Mouse (Mus musculus): Measurements from ENCODE around the gene Rsl1d1. TPM values are rescaled to one million over a fixed set of nuclear protein-coding genes. Genes with fewer than 3 reads are reported as not detected.

Rsl1d1 gene
- 10 to 100 TPM; 70.7 to 71.9 (median 71.3) TPM for total RNA-seq (2022)

DNA sequence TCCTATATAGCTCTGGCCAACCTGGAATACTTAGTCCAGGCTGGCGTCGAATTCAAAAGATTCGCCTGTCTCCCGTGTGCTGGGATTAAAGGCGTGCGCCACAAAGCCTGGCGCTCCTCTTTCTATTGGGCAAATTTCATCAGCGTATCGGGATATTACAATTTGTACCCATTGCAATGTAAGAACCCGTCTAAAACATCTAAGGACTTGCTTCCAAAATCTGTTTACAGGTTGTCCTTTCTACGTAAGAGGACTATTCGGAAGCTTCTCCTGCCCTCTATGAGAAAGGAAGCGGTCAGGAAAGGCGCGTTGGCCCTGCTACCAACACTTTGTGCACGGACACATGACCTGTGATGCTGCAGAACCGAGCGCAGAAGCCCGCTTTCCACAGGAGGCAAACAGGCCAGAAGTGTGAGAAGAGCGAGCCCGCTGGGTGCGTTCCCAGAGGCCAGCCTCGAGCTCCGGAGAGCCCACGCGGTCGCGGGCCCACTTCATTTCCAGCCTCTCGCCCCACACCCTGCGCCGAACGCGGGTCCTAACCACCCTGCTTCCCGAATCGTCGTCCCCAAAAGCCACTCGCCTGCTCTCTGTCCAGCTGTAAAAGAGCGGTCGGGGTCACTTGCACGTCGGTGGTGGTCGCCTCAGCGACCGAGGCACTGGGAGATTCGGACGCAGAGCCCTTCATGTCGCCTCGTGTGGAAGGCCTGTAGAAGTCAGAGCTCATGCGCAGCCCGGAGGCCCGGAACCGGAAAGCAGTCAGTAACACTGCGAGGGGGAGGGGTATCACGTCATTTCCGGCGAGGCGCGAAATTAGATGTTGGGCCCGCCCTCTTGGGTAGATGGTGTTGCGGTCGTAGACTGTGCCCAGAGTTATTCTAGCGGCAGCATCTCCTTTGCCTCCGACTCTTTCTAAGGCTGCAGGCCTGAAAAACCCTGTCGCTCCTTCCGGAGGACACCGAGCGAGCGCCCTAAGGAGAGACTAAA, at the start of gene Rsl1d1:
Gene Rsl1d1 (minus strand): TSS at position 761 of the 984 bp plus-strand sequence.
- DNase-seq = peak; percentile 89

- no peak for DNase-seq
These were observed 44.7 kb upstream of the Rsl1d1 start for GRCm38 (mm10) chr16:11247791-11248190.

DNA sequence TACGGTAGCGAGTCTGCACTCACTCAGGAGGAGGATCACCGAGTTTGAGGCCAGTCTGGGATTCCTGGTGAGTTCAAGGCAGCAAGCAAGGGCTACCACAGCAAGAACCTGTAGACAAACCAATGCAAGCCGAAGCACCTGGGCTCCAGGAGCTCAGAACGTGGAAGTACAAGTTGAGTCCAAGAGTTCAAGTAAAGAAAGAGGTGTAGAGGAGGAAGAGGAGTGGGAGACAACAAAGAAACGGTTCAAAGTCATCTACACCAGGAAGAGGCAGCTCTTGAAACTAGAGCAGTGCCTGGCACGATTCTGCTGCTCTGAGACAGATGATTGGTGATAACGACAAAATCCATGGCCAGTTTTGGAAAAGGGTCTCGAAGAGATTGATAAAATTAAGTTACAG, 42.6 kb upstream of the Rsl1d1 start:
- DNase-seq = no peak

DNA sequence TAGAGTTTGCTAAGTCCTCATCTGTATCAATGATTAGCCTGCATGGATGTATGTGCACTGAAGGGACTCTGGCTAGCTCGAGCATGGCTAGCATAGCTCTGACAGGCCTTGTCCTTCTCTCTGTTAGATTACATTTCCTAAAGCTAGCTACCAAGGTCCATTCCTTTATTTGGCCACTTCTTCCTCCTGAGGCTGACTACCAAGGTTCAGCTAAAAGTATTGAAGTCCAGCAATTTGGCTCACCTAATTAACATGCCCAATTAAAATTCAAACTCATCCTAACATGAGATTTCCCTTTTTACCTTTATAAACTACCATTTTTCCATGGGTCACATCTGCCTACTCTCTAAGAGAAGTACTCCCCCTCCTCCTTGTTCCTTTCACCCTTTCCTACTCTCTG, 39.3 kb upstream of the Rsl1d1 start:
- no peak for DNase-seq

DNA sequence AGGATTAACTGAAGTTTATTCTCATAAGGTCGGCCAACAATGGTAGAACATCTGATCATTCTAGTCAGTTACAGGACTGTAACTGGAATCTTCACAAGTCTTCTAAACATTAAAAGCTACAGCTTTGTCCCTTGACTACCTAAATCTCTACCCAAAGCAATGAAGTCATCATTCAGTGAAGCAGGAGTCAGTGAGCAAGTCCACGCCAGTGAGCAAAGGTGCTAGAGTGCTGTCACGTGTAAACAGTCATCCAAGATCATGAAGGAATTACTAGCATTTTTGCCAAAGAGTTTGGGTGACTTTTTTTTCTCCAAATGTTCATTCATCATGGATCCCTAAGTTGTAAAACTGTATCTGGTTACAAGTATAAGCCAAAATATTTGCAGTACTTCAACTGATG, 14.7 kb upstream of the Rsl1d1 start:
- DNase-seq = no peak

- DNase-seq = no peak
These were observed 664 bp upstream of the Rsl1d1 start for GRCm38 (mm10) chr16:11203600-11204390.

DNA sequence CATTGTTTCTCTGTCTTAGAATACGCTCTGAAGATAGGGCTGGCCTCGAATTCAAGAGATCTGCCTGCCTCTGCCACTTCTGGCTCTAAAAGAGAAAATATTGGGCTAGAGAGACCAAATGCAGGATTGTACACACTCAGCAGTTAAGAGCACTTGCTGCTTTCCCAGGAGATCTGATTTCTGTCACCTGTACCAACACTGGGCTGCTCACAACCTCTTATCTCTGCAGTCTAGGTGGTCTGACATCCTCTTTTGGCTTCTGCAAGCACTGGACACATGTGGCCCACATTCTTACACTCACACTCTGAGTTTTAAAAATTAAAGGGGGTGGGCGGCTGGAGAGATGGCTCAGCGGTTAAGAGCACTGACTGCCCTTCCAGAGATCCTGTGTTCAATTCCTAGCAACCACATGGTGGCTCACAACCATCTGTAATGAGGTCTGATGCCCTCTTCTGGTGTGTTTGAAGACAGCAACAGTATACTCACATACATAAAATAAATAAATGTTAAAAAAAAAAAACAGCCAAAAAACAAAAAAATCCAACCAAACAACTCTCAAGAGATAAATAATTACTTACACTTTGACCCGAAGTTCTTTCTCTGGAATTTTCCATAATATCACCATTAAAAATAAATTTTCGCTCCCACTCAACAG, 1.3 kb downstream of the Rsl1d1 start:
- no peak for DNase-seq

DNA sequence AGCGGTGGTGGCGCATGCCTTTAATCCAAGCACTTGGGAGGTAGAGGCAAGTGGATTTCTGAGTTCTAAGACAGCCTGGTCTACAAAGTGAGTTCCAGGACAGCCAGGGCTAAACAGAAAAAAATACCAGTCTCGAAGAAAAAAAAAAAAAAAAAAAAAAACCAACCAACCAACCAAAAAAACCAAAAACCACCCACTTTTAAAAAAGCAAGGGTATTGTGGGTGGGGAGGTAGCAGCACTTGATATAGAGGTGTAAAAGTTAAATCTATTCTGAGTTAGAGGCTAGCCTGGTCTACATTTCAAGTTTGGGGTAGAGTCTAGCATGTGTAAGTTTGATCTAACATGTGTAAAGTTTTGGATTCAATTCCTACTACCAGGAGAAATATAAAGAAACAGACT, 2.9 kb downstream of the Rsl1d1 start:
- DNase-seq = no peak

DNA sequence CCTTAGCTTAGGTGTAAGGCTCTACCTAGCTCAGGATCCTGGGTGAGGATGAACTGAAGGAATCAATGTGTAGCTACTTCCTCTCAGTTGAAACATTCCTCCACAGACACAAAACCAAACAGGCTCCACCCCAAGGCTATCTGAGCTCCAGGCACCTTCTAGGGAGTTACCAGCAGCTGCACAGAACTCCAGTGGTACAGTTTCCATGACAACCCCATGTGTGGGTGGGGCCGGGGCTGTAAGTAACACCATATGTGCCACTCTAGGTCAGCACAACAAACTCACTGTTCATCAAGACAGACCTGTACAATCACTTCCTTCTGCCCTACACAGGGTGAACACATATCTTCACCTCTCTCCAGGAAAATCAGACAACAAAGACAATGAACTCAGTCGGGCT, 4.7 kb downstream of the Rsl1d1 start:
- DNase-seq = no peak

DNA sequence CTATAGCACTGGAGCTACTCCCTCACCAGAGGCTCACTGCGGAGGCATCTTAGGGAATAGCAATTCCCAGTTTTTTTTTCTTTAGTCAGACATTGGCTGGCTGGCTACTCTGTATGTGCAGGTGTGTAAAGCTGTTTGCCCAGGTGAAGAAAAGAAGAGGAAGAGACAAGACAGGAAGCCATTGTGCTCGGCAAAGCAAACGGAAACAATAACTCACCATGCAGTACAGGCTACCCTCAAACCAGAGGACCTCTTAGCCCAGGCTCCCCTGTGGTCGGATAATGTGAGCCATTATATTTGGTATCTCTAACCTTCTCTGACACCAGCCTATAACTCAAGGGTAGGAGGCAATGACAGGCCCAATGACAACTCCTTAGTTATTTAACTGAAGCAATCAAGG, 6.1 kb downstream of the Rsl1d1 start:
- DNase-seq = no peak

DNA sequence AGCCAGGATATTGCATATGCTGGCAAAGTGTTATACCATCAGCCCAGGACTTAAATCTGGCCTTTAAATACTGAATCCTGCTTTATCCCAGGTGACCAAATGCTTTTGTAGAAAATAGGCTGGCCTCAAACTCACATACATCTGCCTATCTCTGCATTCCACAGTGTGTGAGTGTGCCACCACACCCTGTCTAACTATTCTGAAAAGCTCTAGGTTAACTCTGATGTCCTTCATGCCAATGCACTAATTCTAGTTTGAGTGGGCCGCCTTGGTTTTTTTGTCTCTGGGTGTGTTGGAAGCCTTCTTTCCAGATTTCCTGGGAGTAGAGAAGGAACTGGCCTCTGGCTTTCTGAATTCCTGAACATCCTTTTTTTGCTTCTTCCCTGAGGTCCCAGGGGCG, 9.9 kb downstream of the Rsl1d1 start:
- DNase-seq = no peak

DNA sequence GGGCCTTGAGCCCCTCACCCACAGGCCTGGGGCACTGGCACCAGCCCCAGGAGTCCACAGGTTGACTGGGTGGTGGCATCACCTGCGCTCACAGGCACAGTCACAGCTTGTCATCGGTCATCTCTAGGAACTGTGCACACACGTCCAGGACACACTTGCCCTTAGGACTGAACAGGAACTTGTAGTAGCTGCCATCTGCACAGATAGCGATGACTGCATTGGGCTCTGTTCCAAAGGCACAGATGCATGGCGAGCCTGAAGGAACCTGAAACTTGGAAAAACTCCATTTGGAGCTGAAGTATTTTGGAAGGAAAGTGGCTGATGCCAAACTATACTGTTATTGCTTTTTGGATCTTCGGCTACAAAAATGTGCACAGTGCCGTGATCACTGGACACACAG, 13.0 kb downstream of the Rsl1d1 start:
- no peak for DNase-seq

DNA sequence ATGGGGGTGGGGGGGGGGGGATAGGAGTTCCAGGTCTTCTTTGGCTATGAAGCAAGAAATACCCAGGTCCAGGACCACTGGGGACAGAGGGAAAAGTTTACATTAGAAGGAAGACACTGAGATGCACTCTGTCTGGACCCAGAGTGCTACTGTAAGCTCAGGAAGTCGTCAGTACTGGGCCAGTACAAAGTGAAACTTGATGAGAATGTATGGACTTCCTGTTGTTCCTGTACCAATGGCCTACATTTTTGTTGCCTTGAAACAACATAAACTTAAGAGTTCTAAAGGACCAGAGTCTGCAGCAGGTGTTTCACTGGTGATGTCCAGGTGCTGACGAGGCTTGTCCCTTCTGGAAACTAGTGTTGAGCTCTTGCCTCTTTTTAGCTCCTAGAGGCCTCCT, 25.7 kb downstream of the Rsl1d1 start:
- no peak for DNase-seq

DNA sequence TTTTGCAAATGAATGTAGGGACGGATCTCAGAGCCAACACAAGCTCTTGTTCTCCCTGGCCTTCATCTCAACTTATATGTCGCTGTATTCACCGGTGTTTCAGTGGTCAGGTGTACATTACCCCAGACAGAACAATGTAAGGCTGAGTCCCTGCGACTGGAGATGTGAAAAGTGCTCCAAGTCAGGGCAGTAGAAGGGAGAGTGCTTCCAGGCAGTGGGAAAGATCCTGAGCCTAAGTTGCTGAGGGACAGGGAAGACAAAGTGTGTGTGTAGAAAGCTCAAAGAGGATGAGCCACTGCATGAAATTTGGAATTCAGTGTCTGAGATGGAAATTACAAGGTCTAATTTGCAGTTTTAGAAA, 26.3 kb downstream of the Rsl1d1 start:
- DNase-seq = no peak

DNA sequence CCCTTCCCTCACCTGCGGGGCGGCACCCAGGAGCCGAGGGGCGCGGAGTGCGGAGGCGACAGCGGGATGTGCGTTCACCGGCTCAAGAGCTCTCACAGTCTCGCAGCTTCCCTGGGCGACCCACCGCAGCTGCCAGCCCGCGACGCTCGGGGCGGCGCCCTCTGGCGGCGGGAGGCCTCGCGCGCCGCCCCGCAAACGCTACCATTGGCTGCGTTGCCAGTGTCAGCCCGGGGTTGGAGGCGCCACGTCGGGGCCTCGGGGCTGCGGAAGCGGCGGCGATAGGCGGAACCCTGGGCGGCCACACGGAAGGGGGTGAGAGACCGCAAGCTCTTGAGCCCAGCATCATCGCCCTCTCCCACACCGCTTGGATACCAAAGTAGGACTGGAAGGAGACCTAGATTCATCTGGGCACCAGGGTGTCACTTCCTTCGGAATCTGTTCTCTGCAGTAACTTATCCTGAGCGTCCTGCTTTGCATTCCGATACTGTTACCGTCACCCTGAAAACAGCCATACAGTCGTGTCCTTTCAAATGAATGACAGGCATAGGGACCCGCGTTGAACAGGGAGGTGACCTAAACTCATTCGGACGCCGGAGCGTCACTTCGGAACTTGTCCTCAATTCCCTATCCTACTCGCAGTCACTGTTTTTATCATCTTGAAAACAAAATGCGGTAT, 26.8 kb downstream of the Rsl1d1 start, which contains the start of gene Zc3h7a:
Gene Zc3h7a (minus strand): TSS at position 186 of the 676 bp plus-strand sequence.
- DNase-seq = peak; percentile 88

- peak; percentile 71 for DNase-seq
These were observed 27.5 kb downstream of the Rsl1d1 start for GRCm38 (mm10) chr16:11175489-11176207.

DNA sequence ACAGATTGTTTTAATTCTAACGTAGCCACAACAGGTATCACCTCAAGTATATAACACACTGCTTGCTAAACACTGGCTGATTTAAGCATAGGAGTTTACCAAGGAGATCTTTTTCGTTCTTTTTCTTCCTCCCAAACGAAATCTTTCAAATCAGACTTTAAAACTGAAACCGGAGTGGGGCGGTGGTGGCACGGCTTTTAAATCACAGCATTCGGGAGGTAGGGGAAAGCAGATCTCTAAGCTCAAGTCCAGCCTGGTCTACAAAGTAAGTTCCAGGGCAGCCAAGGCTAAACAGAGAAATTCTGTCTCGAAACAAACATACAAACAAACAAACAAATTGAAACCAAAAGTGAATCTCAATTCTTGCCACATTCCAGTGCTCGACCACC, 28.0 kb downstream of the Rsl1d1 start:
- DNase-seq = no peak

DNA sequence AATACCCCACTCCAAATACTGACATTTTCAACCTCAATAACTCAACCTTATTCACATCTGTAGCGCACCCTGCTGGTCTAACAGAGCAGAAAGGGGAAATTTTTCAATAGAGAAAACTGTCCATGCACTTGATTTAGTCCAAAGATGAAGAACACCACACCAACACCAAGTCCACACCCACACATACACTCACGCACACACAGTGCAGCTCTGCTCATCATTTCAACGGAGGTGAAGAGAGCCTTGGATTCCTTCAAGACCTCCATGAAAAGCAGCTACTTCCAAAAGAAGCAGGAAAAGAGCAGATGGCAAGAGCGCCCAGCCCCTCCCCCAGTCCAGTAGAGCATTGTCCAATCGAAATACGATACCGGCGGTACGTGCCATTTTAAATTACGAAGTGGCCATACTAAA, 28.5 kb downstream of the Rsl1d1 start:
- DNase-seq = peak; percentile 42

- no peak for DNase-seq
These were observed 31.5 kb downstream of the Rsl1d1 start for GRCm38 (mm10) chr16:11171679-11172078.

DNA sequence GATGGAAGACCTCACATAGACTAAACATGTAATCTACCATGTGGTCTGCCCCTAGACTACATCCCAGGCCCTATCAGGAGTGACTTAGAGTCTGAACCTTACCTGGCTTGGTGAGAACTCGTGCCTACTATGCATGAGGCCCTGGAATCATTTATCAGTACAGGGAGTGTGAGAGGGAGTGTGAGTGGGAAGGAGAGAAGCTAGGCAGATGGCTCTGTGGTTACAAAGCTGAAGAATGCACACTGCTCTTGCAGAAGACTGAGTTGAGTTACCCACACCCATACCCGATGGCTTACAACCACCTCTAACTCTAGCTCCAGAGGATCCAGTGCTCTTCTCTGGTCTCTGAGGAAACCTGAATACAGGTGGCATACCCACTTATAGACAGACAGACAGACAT, 36.7 kb downstream of the Rsl1d1 start:
- DNase-seq = no peak

DNA sequence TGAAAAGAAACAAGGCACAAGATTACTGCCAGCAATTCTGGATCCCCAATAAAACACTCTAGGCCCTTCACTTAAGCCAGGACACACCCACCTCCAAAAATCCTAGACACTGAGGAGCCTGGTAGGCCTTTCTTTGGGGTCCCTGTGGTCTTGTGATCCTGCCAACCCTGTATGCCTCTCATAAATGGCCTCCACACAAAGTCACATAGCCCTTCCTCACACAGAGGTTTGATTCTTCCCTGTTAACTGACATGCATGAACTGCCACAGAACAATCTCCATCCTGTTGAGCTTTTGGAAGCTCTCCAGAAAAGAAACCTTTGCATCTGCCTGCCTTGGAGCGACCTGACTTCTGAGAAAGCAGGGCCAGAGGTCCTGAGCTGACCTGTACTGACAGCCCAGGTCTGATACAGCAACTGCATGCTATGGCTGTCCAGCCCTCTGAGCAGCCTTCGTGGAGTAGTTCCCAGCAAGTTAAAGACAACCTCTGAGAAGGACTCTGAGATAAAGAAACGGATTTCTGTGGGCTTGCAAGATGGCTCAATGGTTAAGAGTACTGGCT, 38.4 kb downstream of the Rsl1d1 start:
- no peak for DNase-seq

Measured in adrenal gland, adult 8-10 months (tissue).